Mouse (Mus musculus) heart, postnatal 0 days (tissue): ENCODE data around the gene Serpinb6b.

Source experiments
- CTCF ChIP-seq: IDR thresholded peaks from 2 replicates; pipeline ENCODE4 v1.5.1; 2016; ENCODE audit warnings: antibody characterized with exemption, control low read depth, low read depth
- EP300 ChIP-seq: IDR thresholded peaks from 2 replicates; pipeline ENCODE4 v1.6.1; 2016; ENCODE audit warnings: antibody characterized with exemption, low read depth

GRCm38 (mm10) chr13:32975710-32976109, 10.7 kb downstream of the Serpinb6b start:
- TF ChIP-seq CTCF (no peak), EP300 (no peak)
